Mouse (Mus musculus) limb, embryonic 15.5 days (tissue): ENCODE data around the gene Cd59b. TPM values are rescaled to one million over a fixed set of nuclear protein-coding genes. Genes with fewer than 3 reads are reported as not detected.

Experiments
- ATAC-seq: fragments of 200-750 bp; cut with Nextera tagmentation; 2 replicates; pipeline ENCODE4 v1.8.0; 2017; ENCODE audit warnings: low read depth, moderate TSS enrichment; ENCODE audit not compliant: insufficient number of reproducible peaks, low FRiP score, low TSS enrichment
- H3K27ac ChIP-seq: fragments of 300-500 bp; sonication (generic); 2 replicates; pipeline ENCODE4 v1.5.1; 2015; ENCODE audit warnings: moderate library complexity, mild to moderate bottlenecking, inconsistent platforms
- H3K27me3 ChIP-seq: fragments of 300-500 bp; sonication (generic); 2 replicates; pipeline ENCODE4 v1.6.1; 2015; ENCODE audit warnings: inconsistent platforms
- H3K36me3 ChIP-seq: fragments of 300-500 bp; sonication (generic); 2 replicates; pipeline ENCODE4 v1.6.1; 2015; ENCODE audit warnings: inconsistent platforms
- H3K4me1 ChIP-seq: fragments of 300-500 bp; sonication (generic); 2 replicates; pipeline ENCODE4 v1.6.1; 2015; ENCODE audit warnings: inconsistent platforms
- H3K4me2 ChIP-seq: fragments of 300-500 bp; sonication (generic); 2 replicates; pipeline ENCODE4 v1.6.1; 2015; ENCODE audit warnings: mild to moderate bottlenecking, inconsistent platforms
- H3K4me3 ChIP-seq: fragments of 300-500 bp; sonication (generic); 2 replicates; pipeline ENCODE4 v1.5.1; 2015; ENCODE audit warnings: mild to moderate bottlenecking, inconsistent platforms
- H3K9ac ChIP-seq: fragments of 300-500 bp; sonication (generic); 2 replicates; pipeline ENCODE4 v1.6.1; 2015; ENCODE audit warnings: inconsistent platforms
- H3K9me3 ChIP-seq: fragments of 300-500 bp; sonication (generic); 2 replicates; pipeline ENCODE4 v1.6.1; 2016; ENCODE audit warnings: inconsistent platforms
- WGBS: fragments of 180-500 bp; shearing (Covaris S2); methylation state at CpG from one replicate; pipeline ENCODE4 v1.1.7; 2015; 5-methylcytosine and 5-hydroxymethylcytosine counted together
- polyA plus RNA-seq: library from polyadenylated mRNA; unstranded; fragments of >200 nt; fragmentation: Nextera tagmentation; extraction: Ambion mirVana; gene quantifications from 2 replicates; pipeline ENCODE4 v1.2.1, GENCODE M21; 2015

The Cd59b gene
- polyA plus RNA-seq, 1 experiment from 2014 or later: 6.8 TPM

GRCm38 (mm10) chr2:104121681-104122504 lies 52.2 kb downstream of the Cd59b start:
- peak overlapping the region; percentile 67 for H3K4me3 ChIP-seq
- H3K4me2 ChIP-seq: peak overlapping the region; percentile 97
- no peak for ATAC-seq
- peaks cover 19% of the 10 kb centered on the region; the same call in 1 of the 2 replicates for H3K27me3 ChIP-seq
- peaks cover 8% of the 10 kb centered on the region for H3K4me1 ChIP-seq
- no peaks in the 10 kb centered on the region for H3K9me3 ChIP-seq
- no peak overlapping the region for H3K9ac ChIP-seq
- WGBS: 74% methylated on average over 8 of the region's 8 CpGs
- peak overlapping the region; percentile 73 for H3K27ac ChIP-seq
- H3K36me3 ChIP-seq: no peaks in the 10 kb centered on the region

DNA sequence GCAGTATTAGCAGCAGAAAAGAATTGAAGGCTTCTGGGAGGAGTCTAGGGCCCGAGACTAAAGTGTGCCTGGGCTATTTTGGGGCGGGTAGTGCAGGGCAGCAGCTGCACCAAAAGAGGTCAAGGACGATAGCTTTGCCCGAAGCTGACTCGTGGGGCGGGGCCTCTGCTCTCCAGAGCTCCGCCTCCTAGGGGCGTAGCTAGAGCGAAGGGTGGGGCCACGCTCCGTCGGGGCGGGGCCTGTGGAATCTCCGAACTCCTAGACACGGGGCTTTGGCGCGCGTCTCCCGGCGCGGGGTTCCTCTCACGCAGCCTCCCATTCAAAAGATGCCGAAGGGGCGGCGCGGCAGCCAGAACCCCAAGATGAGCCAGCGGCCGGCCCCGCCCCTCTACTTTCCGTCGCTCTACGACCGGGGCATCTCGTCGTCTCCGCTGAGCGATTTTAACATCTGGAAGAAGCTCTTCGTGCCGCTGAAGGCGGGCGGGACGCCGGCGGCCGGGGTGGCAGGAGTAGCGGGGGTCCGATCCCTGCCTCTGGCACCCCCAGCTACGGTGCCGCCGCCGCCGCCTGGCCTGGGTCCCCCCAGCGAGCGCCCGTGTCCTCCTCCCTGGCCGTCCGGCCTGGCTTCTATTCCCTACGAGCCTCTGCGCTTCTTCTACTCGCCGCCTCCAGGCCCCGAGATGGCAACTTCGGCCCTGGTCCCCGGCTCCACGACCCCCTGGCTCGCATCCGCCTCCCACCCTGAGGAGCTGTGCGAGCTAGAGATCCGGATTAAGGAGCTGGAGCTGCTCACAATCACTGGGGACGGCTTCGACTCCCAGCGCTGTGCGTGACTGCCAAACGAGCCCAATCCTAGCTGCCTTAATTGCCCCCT lies 53.1 kb downstream of the Cd59b start, which contains the start of gene A930018P22Rik:
A930018P22Rik (plus strand) TSS at position 265 of the 874 bp plus-strand sequence.
- peak; percentile 88 for ATAC-seq
- H3K4me3 ChIP-seq: peak within 1 kb of the TSS; percentile 67
- H3K4me1 ChIP-seq: peaks cover 8% of the 10 kb centered on the region
- WGBS: 0% methylated on average over 69 of the region's 74 CpGs
- peak within 1 kb of the TSS; percentile 64 for H3K9ac ChIP-seq
- peaks cover 19% of the 10 kb centered on the region; the same call in 1 of the 2 replicates for H3K27me3 ChIP-seq
- peak within 1 kb of the TSS; percentile 73 for H3K27ac ChIP-seq
- no peaks in the 10 kb centered on the region for H3K9me3 ChIP-seq
- peak within 1 kb of the TSS; percentile 97 for H3K4me2 ChIP-seq
- no peaks in the 10 kb centered on the region for H3K36me3 ChIP-seq

GRCm38 (mm10) chr2:104123540-104123939 lies 53.9 kb downstream of the Cd59b start:
- Histone ChIP-seq H3K9ac (no peak overlapping the region), H3K4me3 (peak overlapping the region; percentile 67), H3K36me3 (no peaks in the 10 kb centered on the region), H3K27me3 (peaks cover 19% of the 10 kb centered on the region; the same call in 1 of the 2 replicates), H3K4me2 (peak overlapping the region; percentile 97), H3K9me3 (no peaks in the 10 kb centered on the region), H3K4me1 (peaks cover 8% of the 10 kb centered on the region), H3K27ac (no peak overlapping the region)
- no peak for ATAC-seq
- WGBS: 34% methylated on average over 3 of the region's 3 CpGs

GRCm38 (mm10) chr2:104124071-104124470 lies 54.4 kb downstream of the Cd59b start:
- H3K9me3 ChIP-seq: no peaks in the 10 kb centered on the region
- H3K27me3 ChIP-seq: peaks cover 19% of the 10 kb centered on the region; the same call in 1 of the 2 replicates
- H3K9ac ChIP-seq: no peak overlapping the region
- no peak overlapping the region for H3K27ac ChIP-seq
- WGBS: 71% methylated on average over 5 of the region's 5 CpGs
- no peak overlapping the region for H3K4me3 ChIP-seq
- no peak overlapping the region for H3K4me2 ChIP-seq
- no peak for ATAC-seq
- no peaks in the 10 kb centered on the region for H3K36me3 ChIP-seq
- peaks cover 8% of the 10 kb centered on the region for H3K4me1 ChIP-seq

- H3K27ac ChIP-seq: no peak overlapping the region
- ATAC-seq: no peak
- peaks cover 21% of the 10 kb centered on the region; the same call in 1 of the 2 replicates for H3K27me3 ChIP-seq
- no peaks in the 10 kb centered on the region for H3K9me3 ChIP-seq
- H3K4me2 ChIP-seq: no peak overlapping the region
- no peak overlapping the region for H3K9ac ChIP-seq
- 78% methylated on average over 13 of the region's 13 CpGs for WGBS
- no peak overlapping the region for H3K4me3 ChIP-seq
- H3K4me1 ChIP-seq: no peaks in the 10 kb centered on the region
- H3K36me3 ChIP-seq: no peaks in the 10 kb centered on the region
Measured at GRCm38 (mm10) chr2:104128803-104129531, 59.3 kb downstream of the Cd59b start.

- Histone ChIP-seq H3K27ac (no peak overlapping the region), H3K4me1 (no peaks in the 10 kb centered on the region), H3K4me2 (no peak overlapping the region), H3K27me3 (peaks cover 13% of the 10 kb centered on the region; the same call in 1 of the 2 replicates), H3K9ac (no peak overlapping the region), H3K9me3 (no peaks in the 10 kb centered on the region), H3K36me3 (no peaks in the 10 kb centered on the region), H3K4me3 (no peak overlapping the region)
- 66% methylated on average over 6 of the region's 6 CpGs for WGBS
- no peak for ATAC-seq
Measured at GRCm38 (mm10) chr2:104130165-104130564, 60.5 kb downstream of the Cd59b start.

DNA sequence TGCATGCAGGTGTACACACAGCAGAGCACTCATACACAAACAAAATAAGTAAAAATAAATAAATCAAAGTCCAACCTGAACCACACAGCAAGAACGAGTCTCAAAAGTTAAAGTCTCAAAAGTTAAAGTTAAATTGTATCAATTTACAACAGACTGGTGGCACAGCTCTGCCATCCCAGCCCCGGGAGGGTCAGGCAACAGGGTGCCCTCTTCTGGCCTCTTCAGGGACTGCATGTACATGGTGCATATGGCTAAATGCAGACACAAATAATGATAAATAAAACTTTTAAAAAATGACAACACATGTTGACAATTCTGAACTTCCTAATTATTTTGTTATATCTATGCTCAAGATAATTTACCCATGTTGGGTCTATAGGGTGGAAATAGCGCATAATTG lies 61.3 kb downstream of the Cd59b start:
- WGBS: 71% methylated on average over 3 of the region's 3 CpGs
- no peak overlapping the region for H3K4me3 ChIP-seq
- H3K36me3 ChIP-seq: no peaks in the 10 kb centered on the region
- no peak overlapping the region for H3K4me2 ChIP-seq
- H3K9me3 ChIP-seq: no peaks in the 10 kb centered on the region
- H3K9ac ChIP-seq: no peak overlapping the region
- no peak overlapping the region for H3K27ac ChIP-seq
- no peak for ATAC-seq
- no peaks in the 10 kb centered on the region for H3K4me1 ChIP-seq
- H3K27me3 ChIP-seq: peaks cover 9% of the 10 kb centered on the region; the same call in 1 of the 2 replicates

DNA sequence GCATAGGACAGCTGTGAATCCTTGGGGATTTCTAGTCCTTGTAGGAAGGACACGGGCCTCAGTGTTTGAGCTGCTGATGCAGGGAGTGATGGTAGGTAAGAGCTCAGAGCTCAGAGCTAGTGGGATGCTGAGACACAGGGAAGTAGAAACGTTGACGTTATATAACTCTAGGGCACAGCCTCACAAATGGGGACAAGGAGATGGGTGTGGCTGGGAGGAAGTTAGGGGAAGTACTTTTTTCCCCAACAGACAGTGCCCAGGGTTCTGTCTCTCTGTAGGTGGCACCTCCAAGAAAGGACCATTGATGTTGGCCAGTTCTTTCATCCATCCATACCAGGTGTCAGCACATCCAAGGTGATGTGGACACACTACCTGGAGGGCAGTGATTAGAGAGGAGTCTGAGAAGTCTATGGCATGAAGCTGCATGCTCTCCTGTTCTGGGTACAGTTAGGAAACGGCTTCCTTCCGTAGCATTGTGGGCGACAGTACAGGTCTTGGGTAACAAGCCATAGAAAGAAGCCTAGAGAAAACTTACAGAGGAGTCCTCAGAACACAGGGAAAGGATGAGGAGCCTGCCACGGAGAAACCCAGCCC lies 62.7 kb downstream of the Cd59b start:
- Histone ChIP-seq H3K9me3 (no peaks in the 10 kb centered on the region), H3K27me3 (0 out of 2 replicates have a peak, but pooled peaks cover 4% of the 10 kb centered on the region), H3K27ac (no peak overlapping the region), H3K9ac (no peak overlapping the region), H3K36me3 (no peaks in the 10 kb centered on the region), H3K4me1 (no peaks in the 10 kb centered on the region), H3K4me3 (no peak overlapping the region), H3K4me2 (no peak overlapping the region)
- WGBS: 68% methylated on average over 7 of the region's 7 CpGs
- no peak for ATAC-seq

DNA sequence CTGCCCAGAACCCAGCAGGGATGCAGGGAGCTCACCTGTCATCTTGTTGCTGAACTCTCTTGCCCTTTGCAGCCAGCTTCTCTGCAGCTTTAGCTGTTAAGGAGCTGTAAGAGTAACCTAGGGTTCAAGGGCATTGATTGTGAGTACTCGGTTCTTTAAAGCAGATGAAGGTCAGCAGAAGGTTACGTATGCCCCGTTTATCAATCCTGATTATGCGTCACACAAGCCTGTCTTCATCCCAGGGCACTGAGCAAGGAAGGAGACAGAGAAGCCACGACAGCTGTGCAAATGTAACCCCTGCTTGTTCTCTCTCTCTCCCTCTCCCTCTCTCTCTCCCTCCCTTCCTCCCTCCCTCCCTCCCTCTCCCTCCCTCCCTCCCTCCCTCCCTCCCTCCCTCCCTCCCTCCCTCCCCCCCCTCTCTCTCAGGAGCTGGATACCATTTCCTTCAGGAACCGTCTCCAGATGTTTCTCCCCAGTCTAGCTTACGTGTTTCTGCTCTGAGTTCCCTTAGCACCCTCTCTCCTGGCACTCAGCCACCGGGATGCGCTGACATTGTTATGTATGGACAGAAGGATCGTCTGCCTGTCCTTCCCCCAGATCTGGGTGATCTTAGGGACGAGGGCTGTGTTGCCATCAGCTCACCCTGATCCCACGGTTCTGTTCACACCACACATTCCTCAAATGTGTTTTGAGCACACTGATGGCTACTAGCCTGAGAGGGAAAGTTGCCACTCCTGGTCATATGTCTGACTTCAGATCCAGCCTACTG lies 63.6 kb downstream of the Cd59b start:
- Histone ChIP-seq H3K4me2 (no peak overlapping the region), H3K36me3 (no peaks in the 10 kb centered on the region), H3K4me1 (no peaks in the 10 kb centered on the region), H3K27ac (no peak overlapping the region), H3K9ac (no peak overlapping the region), H3K9me3 (no peaks in the 10 kb centered on the region), H3K27me3 (0 out of 2 replicates have a peak, but pooled peaks cover 4% of the 10 kb centered on the region), H3K4me3 (no peak overlapping the region)
- ATAC-seq: no peak
- 29% methylated on average over 11 of the region's 12 CpGs for WGBS

GRCm38 (mm10) chr2:104134150-104135056 lies 64.8 kb downstream of the Cd59b start:
- no peak overlapping the region for H3K4me3 ChIP-seq
- H3K27me3 ChIP-seq: 0 out of 2 replicates have a peak, but pooled peaks cover 4% of the 10 kb centered on the region
- no peak for ATAC-seq
- no peak overlapping the region for H3K27ac ChIP-seq
- H3K4me1 ChIP-seq: no peaks in the 10 kb centered on the region
- H3K9ac ChIP-seq: no peak overlapping the region
- 43% methylated on average over 8 of the region's 8 CpGs for WGBS
- no peak overlapping the region for H3K4me2 ChIP-seq
- no peaks in the 10 kb centered on the region for H3K9me3 ChIP-seq
- H3K36me3 ChIP-seq: no peaks in the 10 kb centered on the region
